Mouse (Mus musculus): ENCODE data around the gene Mical3.
"Not testable (repeated sequence)": the region's sequence is repeated elsewhere in the genome, so short reads cannot be mapped to it uniquely, and the experiment has no call there.

Mical3 gene

DNA sequence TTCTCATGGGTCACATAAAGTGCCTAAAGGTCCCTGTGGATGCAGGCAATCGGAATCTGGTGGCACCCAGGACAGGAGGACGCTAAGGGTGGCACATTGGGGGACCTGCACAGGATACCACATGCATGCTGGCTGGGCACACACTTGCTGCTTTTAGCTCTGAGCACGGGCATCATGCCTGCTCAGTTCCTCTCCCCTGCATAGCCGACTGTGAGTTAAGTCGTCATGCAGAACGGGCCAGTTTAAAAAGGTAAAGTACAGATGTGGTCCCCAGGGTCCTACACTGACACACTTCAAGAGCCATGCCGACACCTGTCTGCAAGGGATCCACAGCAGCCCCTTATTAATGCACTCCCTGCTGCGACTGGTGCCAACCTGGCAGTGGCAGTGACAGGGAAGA lies 176.6 kb downstream of the Mical3 start:
- no peak for DNase-seq

DNA sequence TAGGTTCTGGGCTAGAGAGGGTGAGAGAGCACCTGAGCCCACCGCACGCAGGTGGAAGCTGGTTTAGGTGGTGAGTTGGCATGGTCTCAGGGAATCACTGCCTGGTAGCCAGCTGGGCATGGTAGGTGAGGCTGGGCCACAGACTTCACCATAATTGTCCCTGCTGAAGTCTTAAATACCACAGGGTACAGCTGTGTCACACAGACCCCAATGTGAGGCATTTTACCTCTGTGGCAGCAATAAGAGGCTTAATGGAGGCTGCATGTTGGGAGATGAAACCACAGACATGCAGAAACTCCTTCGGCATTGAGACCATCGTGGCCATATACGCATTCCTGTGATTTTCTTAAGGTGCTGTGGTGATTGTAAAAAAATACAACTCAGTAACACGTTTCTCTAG lies 178.3 kb downstream of the Mical3 start:
- DNase-seq, result no peak

DNA sequence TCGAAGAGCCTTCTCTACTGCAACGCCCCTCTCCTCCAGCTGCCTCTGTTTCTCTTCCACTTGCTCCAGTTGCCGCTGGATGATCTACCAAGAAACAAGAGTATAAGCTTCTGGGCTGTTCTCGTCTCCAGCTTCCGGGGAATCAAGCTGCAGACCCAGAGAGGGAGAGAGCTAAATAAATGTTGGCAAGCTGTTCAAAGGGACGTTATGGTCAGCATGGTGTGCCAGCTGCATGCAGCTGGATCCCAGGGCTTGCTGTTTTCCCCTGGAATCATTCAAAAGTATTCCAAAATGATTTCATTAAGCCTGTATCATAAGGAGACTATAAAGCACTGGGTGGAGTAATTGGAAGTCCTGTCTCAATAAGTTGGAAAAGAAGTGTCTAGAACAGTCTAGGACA lies 179.5 kb downstream of the Mical3 start:
- DNase-seq, result no peak

- DNase-seq, result no peak
Measured at GRCm38 (mm10) chr6:120945510-120945909, 185.3 kb downstream of the Mical3 start.

DNA sequence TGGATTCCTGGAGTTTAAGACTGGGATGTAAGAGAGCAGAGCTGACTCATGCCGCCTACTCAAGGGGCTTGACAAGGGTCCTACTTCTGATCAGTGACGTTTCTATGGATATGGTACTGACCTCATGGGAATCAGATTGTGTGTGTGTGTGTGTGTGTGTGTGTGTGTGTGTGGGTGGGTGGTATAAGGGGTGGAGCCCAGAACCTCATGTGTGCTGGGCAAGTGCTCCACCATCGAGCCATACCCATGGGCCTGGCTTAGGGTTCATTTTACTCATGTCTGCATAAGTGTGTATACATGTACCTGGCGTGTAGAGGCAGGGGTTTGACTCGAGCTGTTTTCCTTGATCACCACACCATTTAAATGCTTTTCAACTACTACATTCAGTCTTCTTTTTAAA lies 186.8 kb downstream of the Mical3 start:
- no peak for DNase-seq

DNA sequence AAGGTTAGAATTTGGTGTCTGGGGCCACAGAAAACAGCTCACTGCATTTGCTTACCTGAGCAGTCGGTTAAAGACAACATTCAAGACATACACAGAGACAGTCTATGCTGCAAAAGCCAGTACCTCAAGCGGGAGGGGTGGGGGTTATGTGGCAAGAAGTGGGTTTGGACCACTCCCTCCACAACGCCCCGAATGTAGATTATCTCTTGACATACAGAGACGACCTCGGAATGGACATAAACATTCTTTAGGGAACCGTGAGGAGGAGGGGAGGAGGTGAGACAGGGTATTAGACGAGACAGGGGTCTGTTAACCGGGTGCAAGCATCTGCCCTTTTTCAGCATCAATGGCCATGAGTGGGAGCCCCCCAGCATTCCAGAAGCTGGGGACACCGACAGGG lies 187.2 kb downstream of the Mical3 start:
- no peak for DNase-seq

DNA sequence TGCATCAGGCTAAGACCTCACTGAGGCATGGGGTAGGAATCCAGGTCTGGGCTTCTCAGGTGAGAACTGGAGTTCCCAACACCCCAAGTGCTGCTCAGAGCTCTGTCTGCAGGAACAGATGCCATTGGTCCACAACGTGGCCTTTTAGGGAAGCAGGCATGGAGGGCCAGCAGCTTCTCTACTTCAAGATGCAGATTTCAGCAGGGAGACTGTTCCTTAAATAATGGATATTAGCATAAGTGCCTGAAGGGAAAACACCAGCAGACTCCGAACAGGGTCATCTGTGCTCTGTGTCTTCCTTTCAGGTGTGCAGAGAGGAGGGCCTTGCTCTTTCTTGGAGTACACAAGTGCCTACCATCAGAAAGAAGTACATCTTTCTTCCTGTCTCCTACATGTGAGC lies 187.7 kb downstream of the Mical3 start:
- DNase-seq, result no peak

DNA sequence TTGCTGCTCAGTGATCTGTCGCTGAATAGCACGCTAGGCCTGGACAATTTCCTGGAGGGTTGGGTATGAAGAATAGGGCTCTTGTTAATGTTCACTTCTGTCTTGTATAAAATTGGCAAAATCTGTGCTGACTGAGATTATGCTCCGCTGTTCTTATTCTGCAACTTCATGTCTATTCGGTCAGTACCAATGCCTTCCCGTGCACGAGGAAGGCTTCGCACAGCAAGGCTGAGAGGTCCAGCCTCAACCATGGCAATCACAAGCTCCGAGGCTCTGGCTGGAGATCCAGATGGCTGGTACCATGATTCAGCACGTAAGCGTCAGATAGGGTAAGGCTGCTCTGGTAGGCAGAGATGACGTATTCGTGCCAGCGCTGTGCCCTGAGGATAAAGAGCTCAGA lies 189.2 kb downstream of the Mical3 start:
- no peak for DNase-seq

- DNase-seq, result no peak
Measured at GRCm38 (mm10) chr6:120941084-120941481, 189.7 kb downstream of the Mical3 start.

GRCm38 (mm10) chr6:120940446-120941083 lies 190.2 kb downstream of the Mical3 start:
- DNase-seq, result no peak

DNA sequence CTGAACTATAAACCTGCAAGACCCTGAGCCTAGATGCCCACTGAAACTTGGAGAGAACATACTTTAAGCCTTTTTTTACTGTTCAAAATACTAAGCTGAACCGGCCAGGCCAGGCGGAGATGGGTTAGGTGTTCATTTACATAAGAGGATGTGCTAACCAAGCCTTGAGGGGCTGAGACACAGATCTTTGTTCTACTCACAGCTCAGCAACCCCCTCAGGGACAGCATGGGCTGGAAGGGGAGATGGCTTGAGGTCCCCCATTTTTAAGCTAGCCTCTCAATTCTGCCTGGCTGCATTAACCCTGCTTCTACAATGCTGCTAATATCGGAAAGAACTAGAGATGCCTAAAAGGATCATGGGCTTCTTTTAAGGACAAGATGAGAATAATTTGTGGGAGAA lies 191.0 kb downstream of the Mical3 start:
- no peak for DNase-seq

DNA sequence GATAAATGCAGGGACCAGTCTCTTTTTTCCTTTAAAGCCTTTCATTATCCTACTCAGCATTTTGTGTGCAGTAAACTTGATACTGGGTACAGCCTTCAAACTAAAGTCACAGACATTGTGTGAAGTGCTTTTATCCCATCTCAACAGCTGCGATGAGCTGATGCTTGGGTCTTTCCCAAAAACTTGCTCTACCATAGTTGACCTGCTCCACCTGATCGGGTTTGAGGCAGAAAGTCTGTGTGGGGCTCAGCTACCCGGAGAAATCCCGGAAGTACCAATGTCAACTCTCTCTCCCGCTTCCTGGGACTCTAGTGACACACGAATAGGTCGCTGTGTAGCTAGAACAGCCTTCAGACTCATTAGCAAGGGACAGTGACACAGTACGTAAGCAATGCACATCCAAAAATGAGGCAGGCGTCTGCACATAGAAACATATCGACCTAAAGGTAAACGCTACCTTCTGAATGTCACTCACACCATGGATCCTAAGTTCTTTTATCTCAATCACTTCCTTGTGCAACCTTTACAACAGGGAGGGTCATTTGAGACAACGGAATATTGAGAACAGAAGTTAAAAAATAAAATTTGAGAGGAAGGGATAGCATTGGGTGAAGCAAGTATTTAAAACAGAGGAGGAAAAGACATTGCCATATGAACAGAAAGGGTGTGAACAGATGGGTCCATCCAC lies 191.9 kb downstream of the Mical3 start:
- DNase-seq, result no peak

DNA sequence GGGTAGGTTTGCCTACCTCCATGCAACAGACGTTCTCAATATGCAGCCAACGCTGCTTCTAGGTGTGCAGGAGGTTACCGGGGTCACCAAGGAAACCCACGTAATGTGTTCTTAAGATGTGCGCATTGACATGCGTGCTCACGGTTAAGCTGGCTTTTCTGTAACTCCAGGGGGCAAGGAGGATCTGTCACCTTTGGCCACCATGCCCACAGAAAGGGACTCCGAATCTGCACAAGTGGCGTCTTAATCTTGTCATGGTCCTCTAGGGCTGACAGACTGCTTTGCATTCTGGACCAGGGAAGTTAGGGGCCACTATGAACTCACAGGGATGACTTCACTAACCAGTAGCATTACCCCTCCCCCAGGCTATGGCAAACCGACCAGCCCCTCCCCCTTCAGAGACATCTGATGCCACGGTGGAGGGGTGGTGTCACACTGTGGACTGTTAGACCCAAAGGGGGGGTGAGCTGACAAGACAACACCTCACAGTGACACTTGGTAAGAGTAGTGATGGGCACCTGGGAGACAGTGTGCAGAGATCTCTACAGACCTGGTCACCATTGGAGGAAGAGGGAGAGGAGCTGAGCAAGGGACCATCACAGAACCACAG lies 192.7 kb downstream of the Mical3 start:
- DNase-seq, result no peak

GRCm38 (mm10) chr6:120937104-120937617 lies 193.6 kb downstream of the Mical3 start:
- DNase-seq, result no peak

DNA sequence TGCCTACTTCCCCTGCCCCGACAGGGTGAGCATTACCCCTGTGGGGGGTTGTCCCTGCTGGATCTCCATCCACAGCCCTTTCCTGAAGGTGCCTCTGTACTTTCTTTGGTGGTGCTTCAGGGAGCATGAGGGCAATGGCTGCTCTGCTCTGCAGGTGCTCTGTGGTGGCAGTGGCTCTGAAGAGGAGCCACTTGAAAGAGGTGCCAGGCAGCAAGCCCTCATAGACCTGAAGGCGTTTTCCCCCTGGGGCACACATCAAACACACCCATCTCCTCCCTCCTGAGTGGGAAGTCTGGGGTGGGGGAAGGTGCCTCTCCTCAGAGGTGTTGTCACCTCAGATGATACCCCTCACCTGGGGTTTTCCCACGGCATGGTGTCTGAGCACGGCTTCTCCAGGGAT lies 196.6 kb downstream of the Mical3 start:
- no peak for DNase-seq

- no peak for DNase-seq
Measured at GRCm38 (mm10) chr6:120933670-120934069, 197.1 kb downstream of the Mical3 start.

GRCm38 (mm10) chr6:120932597-120932996 lies 198.2 kb downstream of the Mical3 start:
- DNase-seq, result peak; percentile 92

DNA sequence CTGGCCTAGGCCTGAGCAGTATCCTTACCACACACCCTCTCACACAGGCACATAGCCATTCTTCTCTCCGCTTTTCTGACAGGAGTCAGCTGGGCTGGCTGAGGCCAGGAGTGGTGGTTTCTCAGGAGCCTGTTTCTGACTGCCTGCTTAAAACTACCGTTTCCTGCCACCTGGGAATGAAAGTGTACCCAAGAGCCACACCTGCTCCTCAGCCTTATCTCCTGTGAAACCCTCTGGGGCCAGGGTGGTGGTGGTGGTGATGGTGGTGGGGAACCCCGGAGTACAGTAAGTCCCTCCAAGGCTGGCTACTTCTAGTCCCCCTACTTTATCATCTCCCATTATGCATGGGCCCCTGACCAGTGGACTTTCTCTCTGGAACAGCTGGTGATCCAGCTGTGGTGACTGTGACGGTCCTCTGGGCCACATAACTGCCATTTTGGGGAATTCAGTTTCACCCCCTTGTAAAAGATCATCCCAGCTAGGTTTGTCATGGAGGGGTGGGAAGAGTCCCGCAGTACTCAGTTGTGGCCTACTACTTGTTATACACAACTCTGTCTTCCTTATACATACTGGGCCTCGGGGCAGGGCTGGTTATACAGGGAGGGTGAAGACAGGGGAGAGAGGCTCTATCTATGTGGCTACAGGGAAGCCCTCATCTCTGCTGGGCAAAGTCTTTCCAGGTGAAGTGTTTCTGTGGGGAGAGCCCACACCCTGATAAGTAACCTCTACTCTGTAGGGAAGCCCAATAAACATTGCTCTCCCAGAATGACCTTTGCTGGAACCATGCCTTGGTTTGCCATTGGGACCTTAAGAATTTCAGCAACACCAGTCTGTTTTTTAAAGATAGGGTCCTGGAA lies 200.1 kb downstream of the Mical3 start:
- no peak for DNase-seq

DNA sequence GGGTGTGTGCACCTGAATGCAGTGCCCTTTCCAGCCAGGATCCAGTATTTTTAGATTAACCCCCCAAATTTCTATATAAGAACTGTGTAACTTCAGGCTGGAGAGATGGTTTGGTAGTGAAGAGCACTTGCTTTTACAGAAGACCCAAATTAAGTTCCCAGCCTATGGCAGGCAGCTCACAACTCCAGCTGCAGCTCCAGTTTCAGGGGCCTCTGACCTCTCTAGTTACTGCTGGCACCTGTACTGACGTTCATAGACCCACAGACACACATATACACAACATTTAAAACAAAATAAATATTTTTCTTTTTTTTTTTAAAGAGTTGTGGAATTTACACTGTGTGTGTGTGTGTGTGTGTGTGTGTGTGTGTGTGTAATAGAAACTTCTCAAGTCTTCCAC lies 201.4 kb downstream of the Mical3 start:
- no peak for DNase-seq

GRCm38 (mm10) chr6:120927765-120928164 lies 203.0 kb downstream of the Mical3 start:
- DNase-seq, result peak; percentile 96

DNA sequence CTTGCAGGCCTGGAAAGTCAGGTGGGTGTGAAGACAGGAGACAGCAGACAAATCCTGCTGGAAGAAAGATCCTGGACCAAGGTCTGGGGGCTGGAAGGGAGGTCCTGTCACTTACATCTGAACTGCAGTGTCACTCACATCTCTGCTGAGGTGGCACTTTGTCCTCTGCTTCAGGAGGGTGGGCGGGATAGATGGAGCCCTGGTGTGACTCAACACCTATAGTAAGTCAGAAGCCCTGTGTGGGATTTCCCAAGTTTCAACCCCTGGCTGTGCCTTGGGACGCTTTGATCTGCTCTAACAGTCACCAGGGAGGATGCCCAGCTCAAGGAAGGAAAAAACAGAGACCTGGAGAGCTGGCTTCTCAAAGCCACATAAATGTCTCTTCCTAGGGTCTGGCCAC lies 203.9 kb downstream of the Mical3 start:
- DNase-seq, result no peak

DNA sequence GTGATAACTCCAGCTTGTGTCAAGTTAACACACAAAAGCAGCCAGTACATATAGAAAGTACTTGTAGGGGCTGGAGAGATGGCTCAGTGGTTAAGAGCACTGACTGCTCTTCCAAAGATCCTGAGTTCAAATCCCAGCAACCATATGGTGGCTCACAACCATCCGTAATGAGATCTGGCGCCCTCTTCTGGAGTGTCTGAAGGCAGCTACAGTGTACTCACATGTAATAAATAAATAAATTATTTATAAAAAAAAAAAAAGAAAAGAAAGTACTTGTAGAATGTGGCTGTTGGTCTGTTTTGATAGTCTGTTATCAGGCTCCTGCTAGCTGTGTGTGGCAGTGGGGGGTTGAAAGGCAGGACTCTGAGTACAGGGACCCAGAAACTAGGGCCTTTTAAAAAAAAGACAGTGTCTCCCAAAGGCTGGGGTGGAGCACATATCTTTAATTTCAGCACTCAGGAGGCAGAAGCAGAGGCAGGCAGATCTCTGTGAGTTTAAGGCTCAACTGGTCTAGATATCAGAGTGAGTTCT lies 205.9 kb downstream of the Mical3 start:
- not testable (repeated sequence) for DNase-seq

- DNase-seq, result no peak
Measured at GRCm38 (mm10) chr6:120917975-120918374, 212.8 kb downstream of the Mical3 start.
